Mouse (Mus musculus): ENCODE results near the gene Gm4301.
"Not testable (repeated sequence)": the region's sequence is repeated elsewhere in the genome, so short reads cannot be mapped to it uniquely, and the experiment has no call there.

DNA sequence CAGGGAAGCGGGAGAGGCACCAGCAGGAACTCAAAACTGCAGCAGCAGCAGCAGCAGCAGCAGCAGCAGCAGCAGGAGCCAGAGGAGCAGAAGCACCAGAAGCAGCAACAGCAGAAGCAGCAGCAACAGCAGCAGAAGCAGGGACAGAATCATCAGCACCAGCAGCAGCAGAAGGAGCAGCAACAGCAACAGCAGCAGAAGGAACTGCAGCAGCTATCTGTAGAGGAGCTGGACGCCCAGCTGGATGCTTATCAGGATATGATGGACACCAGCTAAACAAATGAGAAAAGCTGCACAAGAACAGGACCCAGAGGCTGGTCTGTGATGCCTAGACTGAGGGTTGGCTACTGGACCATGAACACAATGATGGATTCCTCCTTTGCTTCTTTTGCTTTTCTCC lies 21.4 kb downstream of the Gm4301 start:
- TF ChIP-seq CTCF (conservative IDR thresholded peaks at IDR 0.05; ENCODE audit: insufficient read depth, insufficient read length, low read depth, low read length); POLR2A (IDR thresholded peaks at IDR 0.05; ENCODE audit: low read depth, low read length): not testable (repeated sequence)
